Mouse (Mus musculus) small intestine, adult 2 months (tissue): ENCODE results near the gene Pkp3.

Experiments used
- CTCF ChIP-seq: fragments of 200-500 bp; IDR thresholded peaks from 2 replicates; pipeline ENCODE4 v1.5.1; 2012; ENCODE audit warnings: low read depth, mild to moderate bottlenecking, control low read depth, inconsistent platforms, low read length, moderate library complexity, mixed read lengths; ENCODE audit not compliant: insufficient replicate concordance, insufficient read length; ENCODE audit errors: extremely low read depth
- POLR2A ChIP-seq: fragments of 200-500 bp; IDR thresholded peaks from 2 replicates; pipeline ENCODE4 v1.6.1; 2012; ENCODE audit warnings: low read depth, mild to moderate bottlenecking, control low read depth, inconsistent platforms, low read length, moderate library complexity

DNA sequence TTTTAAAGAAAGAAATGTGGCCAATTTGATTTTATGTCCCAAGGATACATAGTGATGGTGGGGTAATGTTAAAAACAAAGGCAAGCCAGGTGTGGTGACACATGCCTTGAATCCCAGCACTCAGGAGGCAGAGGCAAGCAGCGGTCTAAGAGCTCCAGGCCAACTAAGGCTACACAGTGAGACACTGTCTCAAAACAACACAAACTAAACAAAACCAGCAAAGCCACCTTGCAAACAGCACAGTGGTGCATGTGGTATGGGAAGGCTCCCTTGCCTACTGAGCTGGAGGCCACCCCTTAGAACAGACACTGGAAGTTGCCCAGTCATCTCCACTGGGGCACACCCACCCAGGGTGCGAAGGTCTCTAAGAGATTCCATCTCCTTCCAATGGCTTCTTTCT, 18.1 kb upstream of the Pkp3 start:
- TF ChIP-seq CTCF (no peak), POLR2A (no peak)
